In genomic region chr7:19748219-19749195, GRCm38 (mm10) we compare ENCODE assay signal across 8 mouse cellular contexts. TPM values are rescaled to one million over a fixed set of nuclear protein-coding genes. Genes with fewer than 3 reads are reported as not detected.
DNase-seq lines count a peak whose midpoint lies in the region; ATAC-seq lines count a peak whose summit lies in the region.

No protein-coding gene starts in this region.

- under 1% methylated on average over 32 of the region's 32 CpGs for WGBS in heart, embryonic 11.5 days (ENCODE audit: insufficient replicate concordance)
- 1% methylated on average over 32 of the region's 32 CpGs for WGBS in midbrain, embryonic 13.5 days

- peak overlapping the region; percentile 96 for H3K4me2 ChIP-seq in heart, embryonic 11.5 days
- peak overlapping the region; percentile 91 for H3K4me2 ChIP-seq in midbrain, embryonic 13.5 days (replicated peaks)

- peak overlapping the region; percentile 85 for H3K4me3 ChIP-seq in heart, embryonic 11.5 days (ENCODE audit: low read depth, low read length)
- H3K4me3 ChIP-seq in midbrain, embryonic 13.5 days (replicated peaks), result peak overlapping the region; percentile 85

- H3K27ac ChIP-seq in heart, embryonic 11.5 days (ENCODE audit: low read depth, low read length), result peak overlapping the region; percentile 94
- H3K27ac ChIP-seq in midbrain, embryonic 13.5 days, result peak overlapping the region; percentile 75

- intact Hi-C loops in heart, postnatal 25 days (cut with DNase I), result loop anchor here (1.0 kb wide), 1 partner anchor 97 kb away; no protein-coding TSS in a partner anchor
- intact Hi-C loops in left cerebral cortex, postnatal 14 days (cut with DNase I), result no loop called here

- no peaks in the 10 kb centered on the region for H3K9me3 ChIP-seq in heart, embryonic 11.5 days (replicated peaks; ENCODE audit: control insufficient read depth, low read length)
- H3K9me3 ChIP-seq in midbrain, embryonic 13.5 days, result no peaks in the 10 kb centered on the region

- no peak for DNase-seq in heart, postnatal 25 days (ENCODE audit: low spot score)
- DNase-seq in R1 (ENCODE audit: low read depth, low spot score), result peak; percentile 77
- peak; percentile 59 for DNase-seq in forelimb bud, embryonic 11.5 days (ENCODE audit: low read depth, low spot score)
- peak; percentile 45 to 69 for DNase-seq in kidney, postnatal 25 days
- no peak for DNase-seq in spleen, postnatal 4 days (ENCODE audit: low spot score in 2 of 2)
- no peak for DNase-seq in left cerebral cortex, postnatal 14 days (ENCODE audit: low spot score in 2 of 2)

- H3K9ac ChIP-seq in heart, embryonic 11.5 days (ENCODE audit: low read depth, low read length), result peak overlapping the region; percentile 94
- H3K9ac ChIP-seq in midbrain, embryonic 13.5 days (replicated peaks), result peak overlapping the region; percentile 93

- H3K4me1 ChIP-seq in heart, embryonic 11.5 days (ENCODE audit: control insufficient read depth, insufficient read depth, low read length), result peaks cover 54% of the 10 kb centered on the region
- peaks cover 48% of the 10 kb centered on the region for H3K4me1 ChIP-seq in midbrain, embryonic 13.5 days (replicated peaks)

- no peaks in the 10 kb centered on the region for H3K36me3 ChIP-seq in heart, embryonic 11.5 days (ENCODE audit: control insufficient read depth, insufficient read depth, low read length)
- peaks cover 10% of the 10 kb centered on the region for H3K36me3 ChIP-seq in midbrain, embryonic 13.5 days

- no peaks in the 10 kb centered on the region for H3K27me3 ChIP-seq in heart, embryonic 11.5 days (ENCODE audit: control insufficient read depth, insufficient read depth, low read length)
- no peaks in the 10 kb centered on the region for H3K27me3 ChIP-seq in midbrain, embryonic 13.5 days

- no peak for ATAC-seq in heart, embryonic 11.5 days (replicated peaks; ENCODE audit: insufficient number of reproducible peaks, low FRiP score, low TSS enrichment)
- ATAC-seq in midbrain, embryonic 13.5 days, result peak; percentile 26

RNA-seq across cellular contexts. Expression of gene Nectin2, which starts 1.8 kb away (rescaled TPM):
- 87.0 and 100 TPM in 2 replicates for polyA plus RNA-seq in heart, embryonic 11.5 days (2014; fragmentation: Nextera tagmentation; extraction: Ambion mirVana)
- total RNA-seq in heart, postnatal 25 days (2021), result 10 to 100 TPM; 31.1 to 31.9 TPM
- 40.6 and 48.0 TPM in 2 replicates for polyA plus RNA-seq in midbrain, embryonic 13.5 days (2015; fragmentation: Nextera tagmentation; extraction: Ambion mirVana)
- total RNA-seq in left cerebral cortex, postnatal 14 days (2021), result 10 to 100 TPM; 11.6 to 15.2 TPM

RNA-seq across cellular contexts. Expression of gene Bcam, which starts 22.3 kb away (rescaled TPM):
- 163 and 173 TPM in 2 replicates for polyA plus RNA-seq in heart, embryonic 11.5 days (2014; fragmentation: Nextera tagmentation; extraction: Ambion mirVana)
- total RNA-seq in heart, postnatal 25 days (2021), result 100 to 1,000 TPM; 220 to 229 TPM
- polyA plus RNA-seq in midbrain, embryonic 13.5 days (2015; fragmentation: Nextera tagmentation; extraction: Ambion mirVana), result 5.2 and 6.4 TPM in 2 replicates
- total RNA-seq in left cerebral cortex, postnatal 14 days (2021), result 10 to 100 TPM; 10.7 to 11.0 TPM

RNA-seq across cellular contexts. Expression of gene Tomm40, which starts 33.3 kb away (rescaled TPM):
- 142 and 154 TPM in 2 replicates for polyA plus RNA-seq in heart, embryonic 11.5 days (2014; fragmentation: Nextera tagmentation; extraction: Ambion mirVana)
- total RNA-seq in heart, postnatal 25 days (2021), result 100 to 1,000 TPM; 112 to 113 TPM
- polyA plus RNA-seq in midbrain, embryonic 13.5 days (2015; fragmentation: Nextera tagmentation; extraction: Ambion mirVana), result 105 and 125 TPM in 2 replicates
- total RNA-seq in left cerebral cortex, postnatal 14 days (2021), result 100 to 1,000 TPM; 104 to 120 TPM

RNA-seq across cellular contexts. Expression of gene Cblc, which starts 48.1 kb away (rescaled TPM):
- polyA plus RNA-seq in heart, embryonic 11.5 days (2014; fragmentation: Nextera tagmentation; extraction: Ambion mirVana), result 0.20 and 0.24 TPM in 2 replicates
- under 1 TPM in 1 of 2 experiments, not detected in 1; 0.73 TPM for total RNA-seq in heart, postnatal 25 days (2021)
- polyA plus RNA-seq in midbrain, embryonic 13.5 days (2015; fragmentation: Nextera tagmentation; extraction: Ambion mirVana), result 0.32 TPM in 1 of 2 replicates, not detected in the other
- total RNA-seq in left cerebral cortex, postnatal 14 days (2021), result not detected

RNA-seq across cellular contexts. Expression of gene Apoe, which starts 49.5 kb away (rescaled TPM):
- polyA plus RNA-seq in heart, embryonic 11.5 days (2014; fragmentation: Nextera tagmentation; extraction: Ambion mirVana), result 357 and 371 TPM in 2 replicates
- 100 to 1,000 TPM; 309 to 319 TPM for total RNA-seq in heart, postnatal 25 days (2021)
- 173 and 194 TPM in 2 replicates for polyA plus RNA-seq in midbrain, embryonic 13.5 days (2015; fragmentation: Nextera tagmentation; extraction: Ambion mirVana)
- 1,000 to 10,000 TPM; 1,873 to 2,039 TPM for total RNA-seq in left cerebral cortex, postnatal 14 days (2021)

Comparison
In these comparisons a context has a peak if more than half of its experiments do, and no peak if none do; other contexts are left out.
1. DNase-seq: peak in R1 (single experiment), forelimb bud, embryonic 11.5 days (single experiment) and kidney, postnatal 25 days (2 of 2); none in heart, postnatal 25 days (single experiment), spleen, postnatal 4 days (0 of 2) and left cerebral cortex, postnatal 14 days (0 of 2).
2. RNA of gene Bcam, which starts 22.3 kb away (total RNA-seq): 220 to 229 TPM in heart, postnatal 25 days; 10.7 to 11.0 TPM in left cerebral cortex, postnatal 14 days; every median in the first group is over 10 times any median in the second.